Mouse (Mus musculus) spleen, adult 2 months (tissue): ENCODE measurements at regions not wholly inside any gene's neighbourhood (a gene's known extent, or its start where the extent isn't known, plus 50 kb on each side); places are given as distances from the start of the nearest gene placed in this dataset.

Source experiments
- DNase-seq, 2 experiments: peaks; one replicate each; pipeline versions ENCODE4 v3.0.0 to v3.0.0-alpha.2; 2012 to 2021; ENCODE audit warnings: low spot score in 2 of 2, low read depth in 1 of 2
- H3K27ac ChIP-seq: fragments of 200-500 bp; 2 replicates; pipeline ENCODE4 v1.5.1; 2012; ENCODE audit warnings: low read length, inconsistent platforms; ENCODE audit not compliant: insufficient read depth
- H3K27me3 ChIP-seq: fragments of 200-500 bp; 2 replicates; pipeline ENCODE4 v1.6.1; 2012; ENCODE audit warnings: mild to moderate bottlenecking, moderate library complexity, low read length, inconsistent platforms; ENCODE audit not compliant: control insufficient read depth, insufficient read depth
- H3K36me3 ChIP-seq: fragments of 200-500 bp; 2 replicates; pipeline ENCODE4 v1.6.1; 2012; ENCODE audit warnings: mild to moderate bottlenecking, low read length, inconsistent platforms; ENCODE audit not compliant: control insufficient read depth, insufficient read depth
- H3K4me1 ChIP-seq: fragments of 200-500 bp; 2 replicates; pipeline ENCODE4 v1.6.1; 2011; ENCODE audit warnings: inconsistent platforms; ENCODE audit not compliant: control insufficient read depth, insufficient read depth, insufficient read length
- H3K4me3 ChIP-seq: fragments of 200-500 bp; 2 replicates; pipeline ENCODE4 v1.5.1; 2011; ENCODE audit warnings: mild to moderate bottlenecking, inconsistent platforms; ENCODE audit not compliant: insufficient read depth, insufficient read length; ENCODE audit errors: extremely low read depth
- CTCF ChIP-seq: fragments of 200-500 bp; IDR thresholded peaks from 2 replicates; pipeline ENCODE4 v1.5.1; 2011; ENCODE audit warnings: mild to moderate bottlenecking, inconsistent platforms; ENCODE audit not compliant: insufficient read depth, insufficient read length, insufficient replicate concordance; ENCODE audit errors: extremely low read depth
- POLR2A ChIP-seq: fragments of 200-500 bp; IDR thresholded peaks from 2 replicates; pipeline ENCODE4 v1.6.1; 2011; ENCODE audit warnings: low read depth, low read length, inconsistent platforms
- WGBS: fragments of 180-500 bp; shearing (Covaris S2); methylation state at CpG from one replicate; pipeline ENCODE4 v1.1.7; 2018; 5-methylcytosine and 5-hydroxymethylcytosine counted together

GRCm38 (mm10) chr7:111420698-111421097 is 337.9 kb upstream of the Eif4g2 start:
- Histone ChIP-seq H3K27ac (no peak overlapping the region), H3K4me3 (no peak overlapping the region), H3K4me1 (no peaks in the 10 kb centered on the region), H3K27me3 (no peaks in the 10 kb centered on the region), H3K36me3 (no peaks in the 10 kb centered on the region)
- 89% methylated on average over 3 of the region's 3 CpGs for WGBS
- TF ChIP-seq CTCF (no peak), POLR2A (no peak)
- DNase-seq, result no peak

- DNase-seq, result no peak
- 92% methylated on average over 3 of the region's 3 CpGs for WGBS
- H3K27ac ChIP-seq, result no peak overlapping the region
- no peak overlapping the region for H3K4me3 ChIP-seq
- TF ChIP-seq POLR2A (no peak), CTCF (no peak)
- H3K27me3 ChIP-seq, result no peaks in the 10 kb centered on the region
- H3K36me3 ChIP-seq, result no peaks in the 10 kb centered on the region
- H3K4me1 ChIP-seq, result no peaks in the 10 kb centered on the region
These were observed 334.9 kb upstream of the Eif4g2 start for GRCm38 (mm10) chr7:111417735-111418134.

DNA sequence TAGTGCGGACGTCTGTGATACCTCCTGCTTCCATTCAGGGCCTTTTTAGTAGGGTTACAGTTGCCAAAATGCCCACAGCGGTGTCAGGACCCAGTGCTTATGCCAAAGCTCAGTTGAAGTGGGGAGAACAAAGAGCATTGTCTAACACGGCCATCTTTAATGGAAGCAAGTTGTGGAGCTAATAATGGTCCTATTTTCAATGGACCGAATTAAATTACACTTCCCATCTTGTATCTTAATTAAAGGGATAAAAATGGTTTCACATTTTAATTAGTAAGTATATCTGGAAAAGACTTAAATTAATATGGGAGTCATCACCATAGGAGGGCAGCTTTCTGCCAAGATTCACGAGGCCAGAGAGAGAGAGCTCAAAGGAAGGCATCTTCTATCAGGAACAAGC is 333.2 kb upstream of the Eif4g2 start:
- no peaks in the 10 kb centered on the region for H3K27me3 ChIP-seq

DNA sequence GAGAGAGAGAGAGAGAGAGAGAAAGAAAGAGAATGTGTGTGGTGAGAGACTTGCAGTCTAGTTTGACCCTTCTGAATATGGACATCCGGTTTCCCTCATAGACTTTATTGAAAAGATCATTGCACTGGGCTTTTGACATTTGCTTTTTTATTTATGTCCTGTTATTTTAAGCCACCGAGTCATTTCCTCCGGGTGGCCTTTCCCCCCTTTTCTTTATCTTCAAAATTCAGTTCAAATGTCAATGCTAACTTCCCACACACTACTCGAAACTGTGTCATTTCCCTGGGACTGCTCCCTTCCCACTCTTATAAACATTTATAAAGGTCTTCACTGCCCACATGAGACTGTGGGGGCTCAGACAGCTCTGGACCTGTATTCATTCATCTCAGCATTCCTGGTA is 330.9 kb upstream of the Eif4g2 start:
- Histone ChIP-seq H3K36me3 (no peaks in the 10 kb centered on the region), H3K4me3 (no peak overlapping the region), H3K4me1 (no peaks in the 10 kb centered on the region), H3K27ac (no peak overlapping the region), H3K27me3 (no peaks in the 10 kb centered on the region)
- TF ChIP-seq POLR2A, result no peak
- no peak for TF ChIP-seq CTCF
- no peak for DNase-seq
- 7% methylated on average over 4 of the region's 4 CpGs for WGBS

More for the DNA sequence above, 333.2 kb upstream of the Eif4g2 start:
- TF ChIP-seq POLR2A (no peak), CTCF (no peak)
- Histone ChIP-seq H3K36me3 (no peaks in the 10 kb centered on the region), H3K27ac (no peak overlapping the region), H3K4me3 (no peak overlapping the region), H3K4me1 (no peaks in the 10 kb centered on the region)
- WGBS, result 87% methylated on average over 6 of the region's 6 CpGs
- DNase-seq, result no peak

GRCm38 (mm10) chr7:111412957-111413356 is 330.1 kb upstream of the Eif4g2 start:
- H3K27ac ChIP-seq, result no peak overlapping the region
- WGBS, result 93% methylated on average over 2 of the region's 2 CpGs
- TF ChIP-seq CTCF (no peak), POLR2A (no peak)
- H3K36me3 ChIP-seq, result no peaks in the 10 kb centered on the region
- H3K4me3 ChIP-seq, result no peak overlapping the region
- no peaks in the 10 kb centered on the region for H3K4me1 ChIP-seq
- H3K27me3 ChIP-seq, result no peaks in the 10 kb centered on the region
- DNase-seq, result no peak

- H3K27me3 ChIP-seq, result no peaks in the 10 kb centered on the region
- H3K36me3 ChIP-seq, result no peaks in the 10 kb centered on the region
- no peaks in the 10 kb centered on the region for H3K4me1 ChIP-seq
- no peak for DNase-seq
- no peak for TF ChIP-seq CTCF
- no peak for TF ChIP-seq POLR2A
- H3K4me3 ChIP-seq, result no peak overlapping the region
- no peak overlapping the region for H3K27ac ChIP-seq
- WGBS, result 83% methylated on average over 5 of the region's 5 CpGs
These were observed 328.6 kb upstream of the Eif4g2 start for GRCm38 (mm10) chr7:111411386-111411960.

DNA sequence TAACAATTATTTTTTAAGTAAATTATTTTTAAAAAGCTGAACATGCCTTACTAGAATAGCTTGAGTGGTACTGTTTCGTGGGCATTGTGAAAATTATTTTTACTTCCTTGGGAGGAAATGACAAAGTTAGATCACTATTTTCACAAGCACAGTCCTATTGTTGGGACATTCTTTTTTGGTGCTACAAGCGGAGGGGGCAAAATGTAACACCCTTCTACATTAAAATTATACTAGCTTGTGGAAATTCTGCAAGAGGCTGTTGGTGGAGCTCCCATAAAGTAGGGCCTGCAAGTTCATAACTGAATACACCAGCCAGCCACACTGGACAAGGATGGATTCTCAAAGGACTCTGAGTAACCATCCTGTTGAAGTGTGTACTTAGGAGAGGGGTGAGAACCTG is 313.1 kb upstream of the Eif4g2 start:
- H3K4me3 ChIP-seq, result no peak overlapping the region
- 67% methylated on average over 2 of the region's 2 CpGs for WGBS
- H3K4me1 ChIP-seq, result no peaks in the 10 kb centered on the region
- no peak for DNase-seq
- no peaks in the 10 kb centered on the region for H3K27me3 ChIP-seq
- H3K27ac ChIP-seq, result no peak overlapping the region
- TF ChIP-seq CTCF (no peak), POLR2A (no peak)
- H3K36me3 ChIP-seq, result no peaks in the 10 kb centered on the region
